Mouse (Mus musculus): ENCODE data around the gene Uvssa. TPM values are rescaled to one million over a fixed set of nuclear protein-coding genes. Genes with fewer than 3 reads are reported as not detected.

The Uvssa gene
- total RNA-seq, 2 experiments from 2014 or later = 5.9 to 7.0 TPM

GRCm38 (mm10) chr5:33351556-33352272 lies 26.6 kb upstream of the Uvssa start:
- no peak overlapping the region for H3K4me3 ChIP-seq
- no peak for TF ChIP-seq CTCF (conservative IDR thresholded peaks at IDR 0.05)
- DNase-seq (ENCODE audit: low spot score in 2 of 2) = no peak
- no peak overlapping the region for H3K27ac ChIP-seq

- H3K4me3 ChIP-seq = no peak overlapping the region
- no peak for DNase-seq (ENCODE audit: low spot score in 2 of 2)
- TF ChIP-seq CTCF (conservative IDR thresholded peaks at IDR 0.05) = no peak
- H3K27ac ChIP-seq = no peak overlapping the region
These were observed 26.1 kb upstream of the Uvssa start for GRCm38 (mm10) chr5:33352273-33352645.

- Histone ChIP-seq H3K27ac (no peak overlapping the region), H3K4me3 (no peak overlapping the region)
- no peak for TF ChIP-seq CTCF (conservative IDR thresholded peaks at IDR 0.05)
- DNase-seq (ENCODE audit: low spot score in 2 of 2) = no peak
These were observed 25.3 kb upstream of the Uvssa start for GRCm38 (mm10) chr5:33353011-33353410.

- no peak for DNase-seq (ENCODE audit: low spot score in 2 of 2)
- H3K4me3 ChIP-seq = no peak overlapping the region
- no peak overlapping the region for H3K27ac ChIP-seq
- no peak for TF ChIP-seq CTCF (conservative IDR thresholded peaks at IDR 0.05)
These were observed 20.9 kb upstream of the Uvssa start for GRCm38 (mm10) chr5:33357494-33357893.

- Histone ChIP-seq H3K27ac (peak overlapping the region; percentile 32; the same call in 1 of the 2 replicates), H3K4me3 (no peak overlapping the region)
- TF ChIP-seq CTCF (conservative IDR thresholded peaks at IDR 0.05) = no peak
- no peak for DNase-seq (ENCODE audit: low spot score in 2 of 2)
These were observed 19.9 kb upstream of the Uvssa start for GRCm38 (mm10) chr5:33358467-33358866.

- no peak overlapping the region for H3K27ac ChIP-seq
- DNase-seq (ENCODE audit: low spot score in 2 of 2) = no peak
- H3K4me3 ChIP-seq = no peak overlapping the region
- TF ChIP-seq CTCF (conservative IDR thresholded peaks at IDR 0.05) = no peak
These were observed 15.1 kb upstream of the Uvssa start for GRCm38 (mm10) chr5:33363263-33363662.

- TF ChIP-seq CTCF (conservative IDR thresholded peaks at IDR 0.05) = no peak
- no peak overlapping the region for H3K4me3 ChIP-seq
- DNase-seq (ENCODE audit: low spot score in 2 of 2) = no peak
- H3K27ac ChIP-seq = no peak overlapping the region
These were observed 9.7 kb upstream of the Uvssa start for GRCm38 (mm10) chr5:33368651-33369050.

GRCm38 (mm10) chr5:33371137-33371536 lies 7.2 kb upstream of the Uvssa start:
- H3K4me3 ChIP-seq = no peak overlapping the region
- DNase-seq (ENCODE audit: low spot score in 2 of 2) = no peak
- no peak overlapping the region for H3K27ac ChIP-seq
- TF ChIP-seq CTCF (conservative IDR thresholded peaks at IDR 0.05) = peak; percentile 66

GRCm38 (mm10) chr5:33371668-33372067 lies 6.7 kb upstream of the Uvssa start:
- TF ChIP-seq CTCF (conservative IDR thresholded peaks at IDR 0.05) = no peak
- Histone ChIP-seq H3K27ac (no peak overlapping the region), H3K4me3 (no peak overlapping the region)
- no peak for DNase-seq (ENCODE audit: low spot score in 2 of 2)

GRCm38 (mm10) chr5:33372331-33373038 lies 5.9 kb upstream of the Uvssa start:
- DNase-seq (ENCODE audit: low spot score in 2 of 2) = no peak
- no peak for TF ChIP-seq CTCF (conservative IDR thresholded peaks at IDR 0.05)
- H3K4me3 ChIP-seq = no peak overlapping the region
- no peak overlapping the region for H3K27ac ChIP-seq

- H3K27ac ChIP-seq = no peak overlapping the region
- H3K4me3 ChIP-seq = no peak overlapping the region; the same call in 1 of the 2 replicates
- TF ChIP-seq CTCF (conservative IDR thresholded peaks at IDR 0.05) = no peak
- DNase-seq (ENCODE audit: low spot score in 2 of 2) = no peak
These were observed 1.2 kb upstream of the Uvssa start for GRCm38 (mm10) chr5:33377176-33377575.

GRCm38 (mm10) chr5:33377801-33378301 lies 498 bp upstream of the Uvssa start:
- peak overlapping the region; percentile 79 for H3K4me3 ChIP-seq
- H3K27ac ChIP-seq = peak overlapping the region; percentile 86
- no peak for DNase-seq (ENCODE audit: low spot score in 2 of 2)
- TF ChIP-seq CTCF (conservative IDR thresholded peaks at IDR 0.05) = no peak

GRCm38 (mm10) chr5:33387550-33387949 lies 9.2 kb downstream of the Uvssa start:
- no peak overlapping the region for H3K27ac ChIP-seq
- no peak overlapping the region for H3K4me3 ChIP-seq
- TF ChIP-seq CTCF (conservative IDR thresholded peaks at IDR 0.05) = no peak
- DNase-seq (ENCODE audit: low spot score in 2 of 2) = no peak

GRCm38 (mm10) chr5:33393803-33394202 lies 15.5 kb downstream of the Uvssa start:
- peak; percentile 80 to 81 for DNase-seq (ENCODE audit: low spot score in 2 of 2)
- TF ChIP-seq CTCF (conservative IDR thresholded peaks at IDR 0.05) = peak; percentile 95

More at GRCm38 (mm10) chr5:33393803-33394202, 15.5 kb downstream of the Uvssa start:
- H3K27ac ChIP-seq = no peak overlapping the region
- H3K4me3 ChIP-seq = no peak overlapping the region
